Mouse (Mus musculus): ENCODE results near the gene Btbd19.

Gene Btbd19

DNA sequence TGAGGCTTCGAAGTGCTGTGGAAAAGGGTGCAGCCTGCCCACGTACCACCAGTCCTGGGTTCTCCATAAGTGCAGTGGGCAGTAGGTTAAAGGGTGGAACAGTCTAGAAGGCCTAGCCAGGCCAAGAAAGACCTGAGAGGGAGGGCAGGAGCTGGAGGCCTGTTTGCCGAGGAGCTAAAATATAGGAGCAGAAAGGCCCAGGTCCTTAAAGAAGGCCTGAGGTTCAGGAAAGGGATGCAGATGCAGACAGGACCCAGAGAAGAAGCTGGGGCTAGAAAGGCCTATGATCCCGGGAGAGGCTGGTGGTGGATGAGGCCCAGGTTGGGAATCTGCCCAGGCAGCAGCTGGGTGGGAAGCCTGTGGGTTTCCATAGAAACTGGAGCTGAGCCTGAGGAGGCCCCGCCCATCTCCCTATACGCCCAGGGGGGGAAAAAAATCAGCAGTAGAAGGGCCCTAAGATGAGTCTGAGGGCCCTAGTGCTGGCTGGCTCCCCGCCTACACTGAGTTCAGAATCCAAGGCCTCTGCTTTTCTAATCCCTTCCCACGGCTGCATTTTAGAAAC lies at the start of gene Btbd19:
Gene Btbd19 (minus strand): TSS at position 378 of the 562 bp plus-strand sequence.
- peak in 1 of 2 experiments; percentile 70 for DNase-seq

DNA sequence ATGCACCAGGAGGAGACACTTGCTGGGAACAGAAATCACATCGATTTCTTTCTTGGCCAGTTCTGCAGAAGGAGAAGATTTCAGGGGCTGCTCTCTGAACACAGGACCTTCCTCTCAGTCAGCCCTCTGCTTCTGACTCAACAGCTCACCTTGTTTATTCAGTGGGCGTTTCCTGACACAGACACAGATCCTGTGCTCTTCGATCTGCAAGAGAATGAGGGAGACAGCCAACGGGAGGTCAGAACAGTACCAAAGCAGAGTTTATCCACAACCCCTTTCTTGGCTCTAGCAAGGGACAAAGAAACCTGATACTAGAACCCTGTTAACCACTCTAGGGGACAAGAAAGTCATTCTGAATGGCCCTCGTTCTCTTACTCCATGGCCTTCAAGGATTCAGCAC lies 44.4 kb upstream of the Btbd19 start:
- DNase-seq = no peak

DNA sequence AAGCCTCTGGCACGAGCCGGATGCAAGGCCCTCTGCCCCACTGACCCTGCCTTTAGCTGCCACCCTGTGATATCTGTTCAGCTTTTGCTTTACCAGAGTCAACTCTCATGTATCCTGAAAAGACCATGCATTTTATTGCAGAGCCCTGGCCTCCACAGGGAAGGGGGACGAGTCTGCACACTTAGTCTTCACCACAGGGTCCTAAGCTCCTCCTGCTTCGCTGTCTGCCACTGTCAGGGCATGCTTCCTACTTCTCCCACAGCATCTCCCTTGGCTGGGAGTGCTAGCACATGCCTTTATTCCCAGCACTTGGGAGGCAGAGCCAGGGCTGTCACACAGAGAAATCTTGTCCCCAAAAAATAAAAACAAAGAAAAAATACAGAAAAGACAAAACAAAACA lies 35.7 kb upstream of the Btbd19 start:
- no peak for DNase-seq

DNA sequence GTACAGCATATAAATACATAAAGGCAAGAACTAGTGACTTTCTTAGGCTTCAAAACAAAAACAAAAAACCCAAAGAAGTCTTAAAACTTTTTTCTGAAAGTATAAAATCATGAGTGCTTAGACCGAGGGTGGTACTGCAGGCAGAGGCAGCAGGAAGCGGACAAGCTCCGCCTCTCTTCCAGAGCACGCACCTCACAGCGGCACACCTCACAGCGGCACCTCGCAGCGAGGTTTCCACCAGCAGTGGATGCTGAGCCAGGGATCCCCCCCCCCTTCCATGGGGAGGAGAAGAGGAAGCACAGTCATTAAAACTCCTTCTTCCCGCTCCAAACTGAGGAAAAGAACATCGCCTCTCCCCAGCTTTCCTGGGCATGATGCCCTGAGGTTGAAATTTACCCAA lies 34.1 kb upstream of the Btbd19 start:
- no peak for DNase-seq

DNA sequence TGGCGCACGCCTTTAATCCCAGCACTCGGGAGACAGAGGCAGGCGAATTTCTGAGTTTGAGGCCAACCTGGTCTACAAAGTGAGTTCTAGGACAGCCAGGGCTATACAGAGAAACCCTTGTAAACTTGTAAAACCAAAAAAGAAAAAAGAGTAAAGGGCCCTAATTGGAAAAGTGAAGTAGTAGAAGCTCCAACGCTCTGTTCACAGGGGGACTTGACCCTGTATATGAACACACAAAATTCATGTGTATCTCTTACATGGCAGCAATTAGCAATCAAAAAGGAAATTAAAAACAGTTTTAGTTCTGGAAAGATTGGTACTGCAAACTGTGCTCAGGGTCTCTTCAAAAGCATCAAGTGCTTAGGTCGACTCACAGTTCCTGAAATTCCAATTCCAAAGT lies 30.8 kb upstream of the Btbd19 start:
- no peak for DNase-seq

DNA sequence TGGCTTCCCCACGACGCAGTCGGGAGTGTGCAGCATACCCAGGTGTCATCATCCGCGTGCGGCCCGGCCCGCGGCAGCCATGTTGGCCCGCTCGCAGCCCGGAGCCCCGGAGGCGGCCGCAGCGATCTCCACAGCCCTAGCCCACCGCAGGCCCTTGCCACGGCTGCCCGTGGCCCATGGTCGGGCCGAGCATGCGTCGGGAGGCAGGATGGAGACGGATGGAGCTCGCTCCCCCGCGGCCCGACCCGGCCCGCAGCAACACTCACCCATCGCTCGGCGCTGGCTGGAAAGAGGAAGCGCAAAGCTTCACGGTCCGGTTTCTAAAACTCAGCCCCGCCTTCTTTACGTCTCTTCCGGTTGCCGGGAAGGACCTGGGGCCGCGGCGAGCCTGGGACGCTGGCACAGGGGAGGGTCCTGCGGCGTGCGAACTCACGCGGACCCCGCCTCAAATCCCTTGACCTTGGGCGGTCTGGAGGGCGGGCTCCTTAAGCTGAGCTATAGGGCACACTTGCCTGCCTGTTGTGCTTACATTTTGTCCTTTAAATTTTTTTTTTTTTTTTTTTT lies 30.3 kb upstream of the Btbd19 start, which contains the start of gene Rps8:
Gene Rps8 (minus strand): TSS at position 452 of the 564 bp plus-strand sequence.
- DNase-seq = peak; percentile 90 to 91

DNA sequence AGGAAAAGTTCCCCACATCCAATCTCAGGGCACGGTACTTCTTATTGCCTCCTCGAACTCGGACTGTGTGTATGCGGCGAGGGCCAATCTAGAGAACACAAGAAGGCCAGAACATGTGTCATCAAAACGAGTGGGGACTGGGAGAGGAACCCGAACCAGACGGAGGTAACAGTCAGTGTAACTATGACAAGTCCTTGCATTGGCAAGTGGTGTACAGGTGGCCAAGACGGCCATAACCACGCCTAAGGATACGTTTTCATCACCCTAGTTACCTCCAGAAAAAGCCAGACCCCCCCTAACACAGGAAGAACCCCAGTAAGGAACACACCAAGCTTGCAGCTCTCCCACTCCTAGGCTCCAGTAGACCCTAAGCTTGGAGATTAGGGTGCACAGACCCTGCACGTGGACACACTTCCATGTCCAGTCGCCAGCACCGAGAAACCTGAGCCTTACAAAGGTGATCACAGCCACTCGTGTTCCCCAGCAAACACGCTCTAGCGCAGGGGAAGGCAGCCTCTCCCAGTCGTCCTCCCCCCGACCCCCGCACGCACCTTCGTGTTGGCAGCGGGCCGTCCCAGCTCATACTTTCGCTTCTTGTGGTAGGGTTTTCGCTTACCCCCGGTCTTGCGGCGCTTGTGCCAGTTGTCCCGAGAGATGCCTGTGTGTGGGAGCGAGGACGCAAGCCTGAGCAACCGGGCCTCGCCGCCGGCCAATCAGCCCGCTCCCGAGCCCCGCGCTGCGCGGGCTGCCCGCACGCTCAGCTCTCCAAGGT lies 29.7 kb upstream of the Btbd19 start:
- DNase-seq = no peak

DNA sequence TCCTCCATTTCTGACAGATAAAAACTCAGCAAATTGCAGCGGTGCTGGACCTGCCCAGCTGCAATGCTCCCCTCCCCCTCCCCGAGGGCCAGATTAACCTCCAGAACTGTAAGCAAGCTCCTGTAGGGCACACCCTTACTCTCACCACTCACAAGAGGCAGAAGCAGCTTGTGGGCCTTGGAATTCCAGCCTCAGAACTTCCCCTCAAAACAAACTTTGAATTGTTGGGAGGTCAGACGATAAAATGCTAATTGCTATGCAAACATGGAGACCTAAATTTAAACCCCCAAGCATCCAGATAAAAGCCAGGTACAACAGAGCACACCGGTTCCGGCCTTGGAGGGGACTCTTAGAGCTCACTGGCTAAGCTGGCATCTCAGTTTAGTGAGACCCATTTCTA lies 27.2 kb upstream of the Btbd19 start:
- DNase-seq = no peak

DNA sequence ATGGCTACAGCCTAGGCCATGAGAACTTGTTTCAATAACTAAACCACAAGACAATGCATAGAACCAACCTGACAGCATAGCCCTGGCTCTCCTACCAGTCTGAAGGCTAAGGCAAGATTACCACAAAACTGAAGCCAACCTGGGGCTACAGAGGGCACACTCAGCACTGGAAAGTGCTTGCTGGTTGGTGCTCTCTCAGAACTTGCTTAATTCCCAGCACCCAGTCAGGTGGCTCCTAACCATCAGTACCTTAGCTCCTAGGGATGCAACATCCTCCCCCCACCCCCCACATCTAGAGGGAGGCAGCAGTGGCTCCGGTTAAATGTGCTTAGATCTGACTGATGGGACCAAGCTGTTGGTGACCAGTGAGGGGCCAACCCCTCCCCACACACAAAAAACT lies 25.9 kb upstream of the Btbd19 start:
- no peak for DNase-seq

DNA sequence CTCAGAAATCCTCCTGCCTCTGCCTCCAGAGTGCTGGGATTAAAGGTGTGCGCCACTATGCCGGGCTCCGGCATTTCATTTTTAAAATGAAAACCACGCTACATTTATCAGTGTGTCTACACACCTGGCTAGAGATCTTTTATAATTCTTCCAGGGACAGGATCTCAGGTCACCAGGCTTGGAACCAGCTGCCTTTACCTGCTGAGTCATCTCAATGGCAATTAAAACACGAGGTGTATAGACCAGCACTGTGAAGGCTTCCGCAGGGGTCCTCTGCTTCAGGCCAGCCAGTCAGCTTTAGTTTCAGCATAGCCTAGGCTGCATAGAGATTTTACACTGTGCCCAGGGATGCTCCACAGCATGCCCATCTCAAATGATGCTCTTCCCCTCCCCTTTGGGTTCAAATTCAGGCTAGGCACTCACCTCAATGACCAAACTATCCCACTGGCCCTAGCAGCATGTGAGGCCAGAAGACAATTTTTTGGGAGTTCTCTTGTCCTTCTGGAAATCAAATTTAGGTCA lies 24.7 kb upstream of the Btbd19 start:
- no peak for DNase-seq

DNA sequence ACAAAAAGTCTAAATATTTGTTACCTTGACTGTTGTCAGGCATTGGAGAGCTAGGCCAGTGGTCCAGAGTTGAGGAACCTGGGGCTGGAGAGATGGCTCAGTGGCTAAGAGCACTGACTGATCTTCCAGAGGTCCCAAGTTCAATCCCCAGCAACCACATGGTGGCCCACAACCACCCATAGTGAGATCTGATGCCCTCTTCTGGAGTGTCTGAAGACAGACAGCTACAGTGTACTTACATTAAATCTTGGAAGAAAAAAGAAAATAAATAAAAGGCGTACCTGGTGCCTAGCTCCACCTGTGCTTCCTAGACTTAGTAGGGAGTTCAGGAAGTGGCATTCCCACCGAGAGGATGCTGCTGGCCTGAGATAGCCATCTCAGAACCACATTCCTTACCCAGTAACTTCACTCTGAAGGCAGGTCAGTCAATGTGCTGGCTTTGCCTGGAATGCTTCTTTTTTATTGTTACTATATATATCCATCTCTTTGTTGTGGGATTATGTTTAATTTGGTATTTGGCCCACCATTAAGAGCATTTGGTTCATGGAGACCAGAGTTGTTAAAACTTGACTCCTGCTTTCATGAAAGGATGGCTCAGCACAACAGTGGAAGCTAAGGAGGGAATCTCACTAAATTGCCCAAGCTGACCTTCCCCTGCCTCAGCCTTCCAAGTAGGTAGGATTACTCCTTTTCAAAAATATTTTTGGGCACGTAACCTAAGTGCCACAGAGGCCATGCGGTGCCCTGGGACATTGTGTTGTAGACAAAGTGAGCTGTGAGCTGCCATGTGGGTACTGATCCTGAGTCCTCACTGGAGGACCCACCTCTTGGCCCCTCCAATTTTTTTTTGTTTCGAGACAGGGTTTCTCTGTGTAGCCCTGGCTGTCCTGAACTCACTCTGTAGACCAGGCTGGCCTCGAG lies 24.0 kb upstream of the Btbd19 start:
- DNase-seq = no peak

DNA sequence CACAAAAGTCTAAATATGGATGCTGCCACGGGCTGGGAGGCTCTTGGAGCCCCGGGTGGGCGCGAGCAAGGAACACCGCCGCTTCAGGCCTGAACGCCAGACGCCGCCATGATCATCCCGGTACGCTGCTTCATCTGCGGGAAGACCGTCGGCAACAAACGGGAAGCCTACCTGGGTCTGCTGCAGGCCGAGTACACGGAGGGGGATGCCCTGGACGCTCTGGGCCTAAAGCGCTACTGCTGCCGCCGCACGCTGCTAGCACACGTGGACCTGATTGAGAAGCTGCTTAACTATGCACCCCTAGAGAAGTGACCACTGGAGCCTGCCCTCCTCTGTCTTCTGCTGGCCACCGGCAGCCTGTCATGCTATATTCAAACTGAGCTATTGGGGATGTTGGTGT lies 23.3 kb upstream of the Btbd19 start:
- no peak for DNase-seq

DNA sequence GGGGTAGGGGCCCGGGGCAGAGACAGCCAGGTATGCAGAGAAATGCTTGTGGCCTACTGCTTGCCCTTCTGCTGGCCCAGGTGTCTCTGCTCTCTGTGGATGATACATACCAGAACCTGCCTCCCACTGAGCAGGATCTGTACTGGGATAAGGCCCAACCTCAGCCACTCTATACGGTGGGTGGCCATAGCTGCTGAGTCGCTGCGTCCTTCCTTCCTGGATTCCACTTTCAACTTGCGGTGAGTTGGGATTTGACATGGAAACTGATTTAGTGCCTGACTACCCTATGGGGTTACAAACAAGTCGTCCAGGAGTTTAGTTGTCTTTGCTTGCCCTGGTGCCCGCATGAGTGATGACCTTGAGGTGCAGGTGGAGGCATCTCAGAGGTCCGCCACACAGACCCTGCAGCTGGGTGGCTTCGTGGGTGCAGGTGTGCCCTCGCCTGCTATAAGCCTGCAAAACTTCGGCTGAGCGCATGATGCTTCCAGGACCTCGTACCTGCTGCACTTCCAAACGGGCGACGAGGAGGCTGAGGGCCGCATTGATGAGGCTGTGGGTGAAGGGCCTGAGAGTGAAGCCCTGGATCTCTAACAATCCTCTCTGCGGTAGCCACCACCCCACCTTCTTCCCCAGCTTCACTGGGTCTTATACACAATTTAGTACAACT lies 22.7 kb upstream of the Btbd19 start:
- no peak for DNase-seq

DNA sequence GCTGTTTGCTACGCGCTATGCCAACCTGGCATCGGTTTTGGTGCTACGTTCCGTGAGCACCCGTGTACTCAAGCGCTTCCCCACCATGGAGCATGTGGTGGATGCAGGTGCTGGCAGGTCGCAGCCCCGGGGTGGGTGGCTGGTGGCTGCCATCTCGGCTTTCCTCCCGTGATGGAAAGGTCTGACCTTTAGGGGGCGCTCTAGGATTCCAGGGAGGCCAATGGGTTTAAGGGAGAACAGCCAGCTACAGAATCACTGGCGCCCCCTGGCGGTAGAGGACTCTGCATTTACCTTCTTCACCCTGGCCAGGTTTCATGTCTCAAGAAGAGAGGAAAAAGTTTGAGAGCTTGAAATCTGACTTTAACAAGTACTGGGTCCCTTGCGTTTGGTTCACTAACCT lies 20.7 kb upstream of the Btbd19 start:
- peak; percentile 82 to 90 for DNase-seq

DNA sequence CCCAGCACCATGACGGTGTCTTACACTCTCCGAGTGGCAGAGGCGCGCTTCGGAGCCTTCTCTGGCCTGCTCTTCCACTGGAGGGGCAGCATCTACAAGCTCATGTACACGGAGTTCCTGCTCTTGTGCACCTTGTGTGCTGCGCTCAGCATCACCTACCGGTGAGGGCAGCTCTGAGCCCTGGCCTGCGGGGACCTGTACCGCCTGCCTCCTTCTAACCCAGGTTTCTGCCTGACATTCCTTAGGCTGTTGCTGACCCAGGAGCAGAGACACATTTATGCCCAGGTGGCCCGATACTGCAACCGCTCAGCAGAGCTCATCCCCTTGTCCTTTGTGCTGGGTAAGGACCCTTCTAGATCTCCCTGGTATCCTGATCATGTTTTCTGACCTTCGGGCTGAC lies 19.7 kb upstream of the Btbd19 start:
- no peak for DNase-seq

DNA sequence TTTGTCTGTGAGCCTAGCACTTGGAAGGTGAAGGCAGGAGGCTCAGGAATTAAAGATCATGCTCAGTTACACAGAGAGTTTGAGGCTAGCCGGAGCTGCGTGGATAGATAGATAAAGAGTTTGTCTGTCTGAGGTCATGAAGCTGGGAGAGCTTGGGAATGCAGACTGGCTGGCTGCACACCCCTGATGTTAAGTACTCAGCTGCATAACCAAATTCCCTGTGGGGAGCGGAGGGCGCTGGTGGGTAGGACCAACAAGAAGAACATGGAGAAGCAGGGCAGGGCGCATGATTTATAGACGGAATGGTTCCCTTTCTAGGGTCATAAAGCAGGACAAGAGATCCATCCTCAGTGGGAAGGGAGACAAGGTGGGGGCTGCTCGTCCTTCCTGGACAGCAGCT lies 17.5 kb upstream of the Btbd19 start:
- no peak for DNase-seq

DNA sequence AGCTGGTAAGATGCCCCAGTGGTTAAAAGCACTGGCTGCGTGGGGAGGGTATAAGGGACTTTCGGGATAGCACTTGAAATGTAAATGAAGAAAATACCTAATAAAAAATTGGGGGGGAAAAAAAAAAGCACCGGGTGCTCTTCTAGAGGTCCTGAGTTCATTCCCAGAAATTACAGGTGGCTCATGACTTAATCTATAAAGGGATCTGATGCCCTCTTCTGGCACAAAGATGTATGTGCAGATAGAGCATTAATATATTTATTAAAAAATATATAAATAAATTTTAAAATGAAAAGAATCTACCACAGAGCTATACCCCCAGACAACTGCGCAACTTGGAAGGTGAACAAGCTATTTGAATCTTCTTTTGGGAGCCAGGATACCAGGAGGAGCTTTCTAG lies 15.1 kb upstream of the Btbd19 start:
- no peak for DNase-seq

DNA sequence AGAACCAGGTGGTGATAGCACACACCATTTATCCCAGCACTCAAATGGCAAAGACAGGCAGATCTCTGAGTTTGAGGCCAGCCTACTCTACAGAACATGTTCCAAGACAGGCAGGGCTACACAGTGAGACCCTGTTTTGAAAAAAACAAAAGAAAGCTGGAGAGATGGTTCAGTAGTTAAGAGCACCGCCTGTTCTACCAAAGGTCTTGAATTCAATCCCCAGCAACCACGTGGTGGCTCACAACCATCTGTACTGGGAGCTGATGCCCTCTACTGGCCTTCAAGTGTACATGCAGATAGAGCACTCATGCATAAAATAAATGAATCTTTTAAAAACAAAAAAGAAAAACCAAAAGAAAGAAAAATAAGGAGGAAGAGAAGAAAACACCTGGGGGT lies 13.7 kb upstream of the Btbd19 start:
- DNase-seq = peak in 1 of 2 experiments; percentile 57

DNA sequence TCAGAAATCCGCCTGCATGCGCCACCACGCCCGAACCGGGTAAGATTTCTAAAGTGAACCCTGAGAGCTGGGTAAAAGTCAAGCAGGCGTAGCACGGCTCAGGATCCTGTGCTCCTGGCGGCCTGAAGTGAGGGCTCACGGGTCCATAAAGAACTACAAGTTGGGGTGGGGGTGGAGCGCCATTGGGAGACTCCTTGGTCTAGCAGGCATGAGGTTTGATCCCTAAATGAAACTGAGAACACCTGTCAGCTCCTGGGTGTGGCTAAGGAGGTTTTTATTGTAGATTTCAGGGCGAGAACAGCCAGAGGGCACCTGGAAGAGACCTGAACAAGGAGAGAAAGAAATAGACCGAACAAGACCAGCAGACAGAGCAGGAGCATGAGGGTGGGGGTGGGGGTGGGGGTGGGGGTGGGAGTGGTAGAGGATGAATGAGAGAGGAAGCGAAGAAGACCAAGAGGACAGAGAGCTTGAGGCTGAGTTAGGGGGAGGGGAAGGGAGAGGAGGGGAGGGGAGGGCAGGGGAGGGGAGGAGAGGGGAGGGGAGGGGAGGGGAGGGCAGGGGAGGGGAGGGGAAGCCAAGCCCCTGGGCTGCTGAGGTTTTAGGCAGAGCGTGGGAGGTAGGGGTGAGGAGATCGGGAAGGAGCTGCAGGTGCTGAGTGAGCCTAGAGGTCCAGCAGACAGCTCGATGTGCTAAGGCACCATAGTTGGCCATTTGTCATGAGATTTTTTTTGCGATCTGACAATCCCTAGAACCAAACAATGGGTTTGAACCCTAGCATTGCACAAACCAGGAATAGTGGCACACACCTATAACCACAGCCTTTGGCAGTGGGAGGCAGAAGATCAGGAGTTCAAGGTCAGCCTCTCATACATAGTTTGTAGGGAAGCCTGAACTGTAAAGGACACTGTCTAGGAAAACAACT lies 13.0 kb upstream of the Btbd19 start:
- DNase-seq = no peak

DNA sequence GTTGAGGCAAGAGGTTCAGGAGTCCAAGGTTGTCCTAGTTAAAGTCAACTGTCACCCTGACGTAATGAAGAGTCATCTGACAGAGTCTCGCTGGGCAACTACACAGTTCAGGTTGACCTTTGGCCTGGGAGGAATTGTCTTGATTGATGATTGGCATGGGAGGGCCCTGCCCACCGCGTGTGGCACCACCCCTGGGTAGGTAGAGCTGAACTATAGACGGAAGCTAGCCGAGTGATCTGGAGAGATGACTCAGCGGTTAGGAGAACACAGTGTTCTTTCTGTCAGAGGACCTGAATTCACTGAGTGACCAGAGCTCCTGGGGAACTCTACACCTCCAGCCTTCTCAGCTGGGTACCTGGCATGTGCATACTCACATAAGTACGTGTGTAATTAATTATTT lies 10.5 kb upstream of the Btbd19 start:
- no peak for DNase-seq

DNA sequence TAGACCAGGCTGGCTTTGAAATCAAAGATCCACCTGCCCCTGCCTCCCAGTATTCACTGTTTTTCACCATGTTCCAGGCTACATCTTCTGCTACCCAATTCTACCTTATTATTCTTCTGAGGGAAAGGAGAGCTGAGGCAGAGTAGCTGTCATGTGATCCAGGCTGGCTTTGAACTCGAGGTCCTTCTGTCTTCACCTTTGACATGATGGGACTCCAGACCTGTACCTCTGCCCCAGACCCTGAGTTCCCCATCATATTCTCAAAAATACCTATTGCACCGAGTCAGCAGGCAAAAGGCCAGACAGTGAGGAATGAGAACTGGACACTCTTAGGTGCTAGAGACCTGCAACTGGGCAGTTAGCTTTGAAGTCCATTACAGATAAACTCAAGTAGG lies 9.1 kb upstream of the Btbd19 start:
- no peak for DNase-seq

All from cerebellum, postnatal 25 days (tissue).